Mouse (Mus musculus): ENCODE results near the gene Tmem269. TPM values are rescaled to one million over a fixed set of nuclear protein-coding genes. Genes with fewer than 3 reads are reported as not detected.

The Tmem269 gene
- not detected for total RNA-seq (2021)
- long read RNA-seq, experiment 1, result 0 reads
- long read RNA-seq, experiment 2, result 0 reads

DNA sequence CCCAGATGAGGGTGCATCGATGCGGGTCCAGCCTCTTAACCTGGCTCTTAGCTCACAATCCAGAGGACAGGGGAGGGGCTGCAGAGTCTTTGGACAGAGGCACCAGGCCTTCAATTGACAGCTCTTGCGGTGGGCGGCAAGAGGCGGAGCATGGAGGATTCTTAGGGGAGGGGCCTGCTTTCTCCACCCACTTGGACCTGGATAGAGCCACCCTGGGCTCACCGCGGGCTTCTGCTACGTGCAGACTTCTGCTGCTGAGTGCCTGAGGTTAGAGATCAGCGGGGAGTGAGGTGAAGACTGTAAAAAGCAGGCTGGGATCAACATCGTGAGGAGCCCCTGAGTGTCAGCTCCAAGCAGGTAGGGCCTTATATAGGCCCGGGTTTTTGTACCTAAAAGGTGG, at the start of gene Tmem269:
Gene Tmem269 (minus strand): TSS at position 49 of the 400 bp plus-strand sequence.
- no peak for DNase-seq (ENCODE audit: low spot score in 2 of 2)

DNA sequence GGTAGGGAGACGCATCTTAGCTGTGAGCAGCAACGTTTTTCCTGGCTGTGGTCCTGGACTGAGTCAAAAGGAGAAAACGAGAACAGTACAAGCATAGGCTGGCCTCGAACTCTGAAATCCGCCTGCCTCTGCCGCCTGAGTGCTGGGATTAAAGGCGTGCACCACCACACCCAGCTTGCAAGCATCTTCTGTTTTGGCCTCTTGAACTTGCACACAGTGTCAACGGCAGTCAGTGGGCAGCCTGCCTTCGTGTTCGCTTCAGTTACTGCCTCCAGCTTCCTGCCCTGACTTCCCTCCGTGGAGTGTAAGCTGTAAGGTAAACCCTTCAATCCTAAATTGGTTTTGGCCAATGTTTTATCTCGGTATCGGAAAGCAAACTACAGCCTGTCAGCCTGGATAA, 48.6 kb upstream of the Tmem269 start:
- no peak for DNase-seq (ENCODE audit: low spot score in 2 of 2)

DNA sequence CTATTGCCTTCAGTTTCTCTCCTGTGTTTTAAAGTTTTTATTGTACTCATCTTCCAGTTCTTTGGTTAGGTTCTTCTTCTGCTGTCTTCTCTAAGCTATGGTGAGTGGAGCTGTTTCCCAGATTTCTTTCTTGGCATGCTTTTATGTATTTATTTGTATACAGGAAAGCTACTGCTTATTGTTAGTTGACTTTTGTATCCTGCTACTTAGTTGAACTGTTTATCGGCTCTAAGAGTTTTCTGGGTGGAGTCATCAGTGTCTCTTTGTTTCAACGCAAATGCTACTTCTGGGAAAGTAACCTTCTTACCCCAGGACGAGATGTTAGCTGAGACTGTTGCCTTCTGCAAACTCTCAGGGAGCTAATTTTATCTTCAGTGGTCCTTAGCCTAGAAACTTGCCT, 45.4 kb upstream of the Tmem269 start:
- no peak for DNase-seq (ENCODE audit: low spot score in 2 of 2)

DNA sequence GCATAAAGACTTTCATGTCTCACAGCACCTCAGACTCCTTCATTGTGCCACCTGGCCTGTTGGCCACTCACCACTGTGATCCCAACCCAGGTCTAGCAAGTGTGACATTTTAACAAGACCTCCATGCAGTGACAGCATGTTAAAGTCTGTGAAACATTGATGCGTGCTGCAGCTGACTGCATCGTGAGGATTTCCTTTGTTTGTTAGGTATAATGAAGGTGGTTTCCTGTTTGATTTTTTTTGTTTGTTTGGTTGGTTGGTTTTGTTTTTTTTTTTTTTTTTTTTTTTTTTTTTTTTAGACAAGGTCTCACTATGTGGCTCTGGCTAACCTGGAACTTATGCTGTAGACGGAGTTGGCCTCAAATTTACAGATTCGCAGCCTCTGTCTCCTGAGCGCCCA, 44.5 kb upstream of the Tmem269 start:
- DNase-seq (ENCODE audit: low spot score in 2 of 2), result no peak

DNA sequence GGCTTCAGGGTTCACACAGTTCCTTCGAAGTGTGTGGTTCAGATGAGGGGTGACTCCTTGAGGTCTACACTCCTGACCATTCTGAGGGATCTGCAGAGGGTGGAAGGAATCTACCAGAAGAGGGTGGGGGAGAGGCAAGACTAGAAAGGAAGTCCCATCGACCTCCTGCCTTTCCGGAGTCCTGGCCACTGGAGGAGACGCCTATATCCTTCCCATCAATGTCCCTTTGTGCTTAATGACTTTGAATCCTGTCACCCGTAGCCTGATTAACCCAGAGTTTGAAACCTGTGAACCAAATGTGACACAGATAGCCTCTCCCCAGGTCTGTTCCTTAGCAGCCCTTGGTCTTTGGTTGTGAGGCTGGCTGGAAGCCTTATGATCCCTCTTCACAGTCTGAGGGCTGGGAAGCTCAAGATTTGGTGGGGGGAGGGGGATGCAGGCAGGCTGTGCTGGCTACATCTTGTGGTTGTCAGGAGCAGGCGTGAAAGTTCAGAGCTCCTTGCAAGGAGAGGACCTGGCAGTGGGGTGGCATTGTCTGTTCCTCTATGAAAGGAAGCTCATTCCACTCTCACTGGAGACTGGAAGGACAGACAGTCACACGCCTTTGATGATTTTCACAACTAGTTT, 43.2 kb upstream of the Tmem269 start:
- no peak for DNase-seq (ENCODE audit: low spot score in 2 of 2)

- DNase-seq (ENCODE audit: low spot score in 2 of 2), result no peak
Measured at GRCm38 (mm10) chr4:119259344-119260254, 41.6 kb upstream of the Tmem269 start.

- no peak for DNase-seq (ENCODE audit: low spot score in 2 of 2)
Measured at GRCm38 (mm10) chr4:119257083-119257482, 39.1 kb upstream of the Tmem269 start.

GRCm38 (mm10) chr4:119255351-119255750, 37.3 kb upstream of the Tmem269 start, which contains the start of gene Cldn19:
Gene Cldn19, plus strand, starts transcription at chr4:119255414.
- DNase-seq (ENCODE audit: low spot score in 2 of 2), result no peak

- no peak for DNase-seq (ENCODE audit: low spot score in 2 of 2)
Measured at GRCm38 (mm10) chr4:119254012-119254618, 36.1 kb upstream of the Tmem269 start.

GRCm38 (mm10) chr4:119252025-119252808, 34.2 kb upstream of the Tmem269 start:
- DNase-seq (ENCODE audit: low spot score in 2 of 2), result no peak

DNA sequence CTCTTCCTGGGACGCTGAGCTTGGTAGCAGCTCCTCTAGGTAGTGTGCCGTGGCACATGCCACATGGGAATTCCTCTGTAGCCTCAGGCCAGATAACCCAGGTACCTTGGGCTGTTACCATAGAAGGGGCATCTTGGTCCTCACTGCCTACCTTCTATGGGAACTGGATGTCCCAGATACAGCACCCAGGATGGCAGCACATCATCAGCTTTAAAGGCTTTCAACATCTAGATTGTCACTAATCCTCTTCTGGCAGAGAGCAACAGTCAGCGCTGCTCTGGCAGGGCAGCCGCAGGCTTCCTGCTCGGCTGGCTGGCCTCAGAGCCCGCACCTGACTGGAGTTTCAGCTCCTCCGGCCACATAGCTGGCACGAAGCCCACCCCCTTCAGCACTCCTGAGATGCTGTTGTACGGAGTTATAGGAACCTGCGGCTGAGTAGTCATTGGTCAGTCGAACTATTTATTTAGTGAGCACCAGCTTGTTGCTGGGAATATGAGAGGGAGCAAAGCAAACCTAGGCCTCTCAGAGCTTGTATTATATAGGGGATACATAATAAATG, 30.5 kb upstream of the Tmem269 start:
- no peak for DNase-seq (ENCODE audit: low spot score in 2 of 2)

DNA sequence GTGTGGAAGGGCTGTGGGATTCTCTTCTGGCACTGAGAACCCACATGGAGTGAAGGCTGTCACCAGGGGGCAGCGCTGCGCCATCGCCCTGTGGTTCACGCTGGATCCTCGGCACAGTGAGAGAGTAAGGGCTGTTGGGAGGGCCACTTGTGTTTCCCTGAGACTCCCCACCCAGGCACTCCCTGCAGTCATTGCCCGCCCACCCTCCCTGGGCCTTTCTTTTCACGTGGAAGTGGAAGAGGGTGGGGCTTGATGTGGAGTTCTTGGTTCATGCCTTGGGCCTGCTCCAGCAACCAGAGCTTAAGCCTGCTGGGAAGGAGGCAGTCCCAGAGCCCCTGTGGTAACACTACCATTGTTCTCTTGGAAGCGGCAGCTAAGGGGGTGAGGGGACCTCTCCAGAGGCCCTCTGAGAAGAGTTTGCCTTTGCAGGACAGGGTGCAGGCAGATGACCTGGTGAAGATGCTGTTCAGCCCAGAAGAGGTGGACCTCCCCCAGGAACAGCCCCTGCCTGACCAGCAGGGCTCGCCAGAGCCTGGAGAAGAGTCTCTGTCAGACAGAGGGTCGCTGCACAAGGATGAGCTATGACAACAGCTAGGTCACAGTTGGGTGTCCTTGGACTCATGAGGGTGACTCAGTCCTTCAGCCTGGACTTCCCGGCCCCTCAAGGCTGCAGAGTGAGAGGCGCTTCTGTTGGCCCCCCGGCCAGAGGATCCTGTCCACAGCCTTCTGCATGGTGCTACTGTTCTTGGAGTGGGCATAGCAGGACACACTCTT, 29.6 kb upstream of the Tmem269 start:
- peak; percentile 59 to 66 for DNase-seq (ENCODE audit: low spot score in 2 of 2)

GRCm38 (mm10) chr4:119246688-119247225, 28.7 kb upstream of the Tmem269 start:
- DNase-seq (ENCODE audit: low spot score in 2 of 2), result no peak

DNA sequence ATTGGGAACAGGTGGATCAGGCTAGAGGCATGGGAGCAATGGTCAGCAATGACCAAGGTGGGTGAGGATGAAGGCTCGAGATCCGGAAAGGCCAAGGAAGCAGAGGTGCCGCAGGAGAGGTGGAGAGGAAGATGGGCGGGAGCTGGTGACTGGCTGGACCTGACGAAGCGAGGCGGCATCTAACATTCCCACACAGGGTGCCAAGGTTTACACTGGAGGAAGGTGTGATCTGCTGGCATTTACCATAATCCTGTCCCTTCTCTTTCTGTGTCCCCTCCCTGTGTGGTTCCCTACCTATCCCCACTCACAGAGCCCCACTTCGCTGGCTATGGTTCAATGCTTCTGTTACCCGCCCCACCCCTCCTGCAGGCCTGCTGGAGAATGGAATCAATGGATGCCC, 27.9 kb upstream of the Tmem269 start:
- DNase-seq (ENCODE audit: low spot score in 2 of 2), result no peak

DNA sequence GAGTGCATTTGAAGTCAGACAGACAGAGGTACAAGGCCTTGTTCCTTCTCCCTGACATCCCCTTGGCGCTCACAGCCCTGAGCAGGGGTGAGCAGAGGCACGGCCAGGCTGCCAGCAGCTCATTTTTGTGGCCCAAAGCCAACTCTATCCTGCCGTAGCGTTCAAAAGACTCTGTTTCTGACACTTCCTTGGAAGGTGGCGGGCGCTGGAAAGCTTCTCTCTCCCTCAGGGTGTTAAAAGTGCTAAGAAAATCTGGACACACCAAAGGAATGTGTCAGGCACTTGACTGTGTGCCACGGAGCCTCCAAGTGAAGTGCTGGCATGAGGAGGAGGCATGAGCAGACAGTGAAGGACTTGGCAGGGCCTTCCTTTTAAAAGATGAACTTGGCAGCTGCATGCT, 27.5 kb upstream of the Tmem269 start:
- DNase-seq (ENCODE audit: low spot score in 2 of 2), result no peak

DNA sequence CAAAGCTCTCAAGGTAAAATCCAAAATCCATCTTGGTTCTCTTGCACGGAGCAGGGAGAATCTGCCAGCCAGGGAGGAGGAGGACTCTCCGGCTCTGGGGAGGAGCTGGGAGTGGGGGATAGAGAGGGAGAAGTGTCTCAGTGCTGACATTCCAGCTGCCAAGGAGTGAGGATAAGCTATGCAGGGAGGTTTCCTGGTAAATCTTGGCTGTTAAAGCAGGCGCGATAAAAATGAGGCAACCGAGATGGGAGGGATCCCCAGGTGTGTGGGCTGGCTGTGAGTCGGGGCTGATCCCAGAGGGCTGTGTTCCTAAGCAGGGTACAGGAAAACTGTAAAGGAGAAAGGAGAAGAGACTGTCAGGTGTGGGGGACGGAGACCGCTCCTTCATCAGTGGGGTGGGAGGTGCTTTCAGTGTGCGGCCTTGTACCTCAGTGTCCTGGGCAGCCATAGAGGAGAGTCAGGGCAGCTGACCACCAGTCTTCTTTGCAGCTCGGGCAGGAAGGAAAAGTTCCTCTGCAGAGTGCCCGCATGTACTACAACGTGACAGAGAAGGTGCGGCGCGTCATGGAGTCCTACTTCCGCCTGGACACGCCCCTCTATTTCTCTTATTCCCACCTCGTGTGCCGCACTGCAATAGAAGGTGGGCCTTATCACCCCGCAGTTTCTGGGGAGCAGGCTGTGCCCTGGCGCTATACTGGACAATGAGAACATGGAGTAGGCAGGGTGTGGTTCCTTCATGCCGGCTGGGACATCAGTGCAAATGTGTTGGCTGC, 26.6 kb upstream of the Tmem269 start:
- DNase-seq (ENCODE audit: low spot score in 2 of 2), result no peak

GRCm38 (mm10) chr4:119242571-119242970, 24.6 kb upstream of the Tmem269 start:
- DNase-seq (ENCODE audit: low spot score in 2 of 2), result no peak

GRCm38 (mm10) chr4:119241664-119242063, 23.6 kb upstream of the Tmem269 start:
- no peak for DNase-seq (ENCODE audit: low spot score in 2 of 2)

- no peak for DNase-seq (ENCODE audit: low spot score in 2 of 2)
Measured at GRCm38 (mm10) chr4:119239181-119239682, 21.2 kb upstream of the Tmem269 start.

Data from adrenal gland, postnatal 4 days (tissue).